Mouse (Mus musculus): ENCODE measurements at regions not wholly inside any gene's neighbourhood (a gene's known extent, or its start where the extent isn't known, plus 50 kb on each side); places are given as distances from the start of the nearest gene placed in this dataset.

DNA sequence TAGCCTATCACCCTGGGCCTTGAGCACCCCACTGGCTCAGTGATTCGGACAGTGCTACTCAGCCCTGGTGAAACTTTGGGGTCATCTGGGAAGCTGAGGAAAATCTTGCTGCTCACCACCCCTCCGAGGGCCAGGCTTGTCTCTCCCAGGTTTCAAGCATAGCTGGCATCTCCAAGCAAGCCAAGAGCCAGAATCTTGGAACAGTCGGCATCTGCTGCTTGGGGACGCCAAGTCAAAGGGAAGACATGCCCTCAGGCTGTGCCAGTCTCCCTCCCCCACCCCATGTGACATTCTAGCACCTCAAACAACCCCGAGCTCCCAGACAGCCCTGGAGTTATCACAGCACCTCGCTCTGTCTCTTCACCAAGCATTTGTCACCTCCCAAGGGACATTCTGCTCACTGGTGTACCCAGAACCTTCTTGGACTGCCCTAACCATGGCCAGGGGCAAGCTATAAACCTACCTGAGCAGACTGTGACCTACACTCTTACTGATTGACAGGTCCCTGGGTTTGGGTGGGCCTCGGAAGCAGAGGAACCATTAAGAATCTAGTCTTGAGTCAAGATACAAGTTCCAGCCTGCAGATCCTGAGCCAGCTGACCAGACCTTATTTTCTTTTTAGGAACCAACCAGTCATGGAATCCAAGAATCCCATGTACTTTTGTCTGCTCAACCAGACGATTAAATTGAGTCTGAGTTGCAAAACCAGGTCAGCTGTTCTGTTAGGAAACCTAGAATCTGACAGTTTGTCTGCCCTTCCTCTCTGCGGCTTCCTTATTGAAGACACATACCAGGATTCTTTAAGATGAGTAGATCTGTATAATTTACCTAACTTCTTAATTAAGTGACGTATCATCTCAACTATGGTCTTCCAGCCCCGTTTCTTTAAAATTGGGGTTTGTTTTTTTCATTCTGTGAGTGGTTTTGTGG is 83.0 kb upstream of the Otos start:
- TF ChIP-seq MEF2A (IDR thresholded peaks at IDR 0.05; ENCODE audit: borderline replicate concordance, low read depth, low read length) (no peak), POLR2A (IDR thresholded peaks at IDR 0.05; ENCODE audit: low read depth, low read length) (no peak), RAD21 (IDR thresholded peaks at IDR 0.05; ENCODE audit: low read depth, low read length) (no peak), USF2 (conservative IDR thresholded peaks at IDR 0.05; ENCODE audit: low read depth, low read length) (no peak), JUND (conservative IDR thresholded peaks at IDR 0.05; ENCODE audit: low read depth, low read length) (no peak), SIN3A (IDR thresholded peaks at IDR 0.05; ENCODE audit: low read length) (no peak)
- H3K4me3 ChIP-seq (replicated peaks in 1 of 3; ENCODE audit: low read depth in 2 of 3, low read length in 2 of 3, poor library complexity in 1 of 3) = no peak overlapping the region
- no peak for DNase-seq (ENCODE audit: extremely low read depth)
- H3K36me3 ChIP-seq (replicated peaks in 1 of 2; ENCODE audit: control insufficient read depth in 1 of 2, insufficient read depth in 1 of 2, low read length in 1 of 2) = no peaks in the 10 kb centered on the region
- dilution Hi-C loops (cut with MboI; ENCODE audit: extremely low pct_ligation_motif_present, extremely low pct_unique_long_range_greater_than_20kb, low sequenced_read_pairs) (no loop called here), in situ Hi-C loops (cut with MboI; ENCODE audit: low pct_ligation_motif_present, low pct_unique_long_range_greater_than_20kb, low sequenced_read_pairs) (no loop called here)
- H3K4me1 ChIP-seq (ENCODE audit: control insufficient read depth in 1 of 2, insufficient read depth in 2 of 2) = no peaks in the 10 kb centered on the region
- no peak overlapping the region for H3K27ac ChIP-seq (ENCODE audit: insufficient read depth, low read depth)
- no peak overlapping the region for H3K9ac ChIP-seq (ENCODE audit: insufficient read depth, low read depth)
- peaks cover 95% of the 10 kb centered on the region for H3K27me3 ChIP-seq (replicated peaks)
- H3K4me2 ChIP-seq (ENCODE audit: insufficient read depth, low read depth, poor library complexity, severe bottlenecking) = no peak overlapping the region
- no peaks in the 10 kb centered on the region for H3K9me3 ChIP-seq (replicated peaks; ENCODE audit: low read length)
- H3K79me2 ChIP-seq (replicated peaks; ENCODE audit: control insufficient read depth, extremely low read depth, insufficient read depth, poor library complexity, severe bottlenecking) = no peaks in the 10 kb centered on the region

DNA sequence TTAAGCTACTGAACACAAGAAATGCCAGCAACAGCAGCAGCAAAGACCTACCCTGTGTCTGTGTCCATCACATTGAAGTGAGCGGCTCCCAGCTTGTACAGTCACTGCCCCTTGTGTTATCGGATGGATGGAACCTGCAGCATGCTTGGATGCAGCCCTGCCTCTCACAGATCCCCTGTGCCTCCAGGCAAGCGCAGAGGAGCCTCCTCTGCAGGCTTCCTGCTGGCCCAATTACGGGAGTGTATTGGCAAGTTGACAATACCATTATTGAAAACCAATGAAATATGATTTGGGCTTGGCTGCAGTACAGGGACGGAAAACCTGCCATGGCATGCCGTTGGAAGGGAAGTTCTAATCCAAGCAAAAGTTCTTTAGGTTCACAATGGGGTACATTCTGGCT is 81.9 kb upstream of the Otos start:
- H3K36me3 ChIP-seq (replicated peaks in 1 of 2; ENCODE audit: control insufficient read depth in 1 of 2, insufficient read depth in 1 of 2, low read length in 1 of 2) = no peaks in the 10 kb centered on the region
- no peak for TF ChIP-seq ETS1 (conservative IDR thresholded peaks at IDR 0.05; ENCODE audit: low read depth, low read length)
- TF ChIP-seq IRF4 (IDR thresholded peaks at IDR 0.05; ENCODE audit: low read depth, low read length) = no peak
- TF ChIP-seq MAFK (IDR thresholded peaks at IDR 0.05; ENCODE audit: insufficient replicate concordance, low read length) = no peak
- TF ChIP-seq NRF1 (IDR thresholded peaks at IDR 0.05; ENCODE audit: low read depth, low read length) = no peak
- no peak for TF ChIP-seq ZC3H11A (IDR thresholded peaks at IDR 0.05; ENCODE audit: low read depth, low read length)
- TF ChIP-seq GABPA (IDR thresholded peaks at IDR 0.05; ENCODE audit: insufficient replicate concordance, low read depth, low read length) = no peak
- TF ChIP-seq MAZ (IDR thresholded peaks at IDR 0.05; ENCODE audit: low read depth, low read length) = no peak
- TF ChIP-seq E2F4 (IDR thresholded peaks at IDR 0.05; ENCODE audit: insufficient replicate concordance, low read depth, low read length) = no peak
- no peak for TF ChIP-seq POLR2AphosphoS2 (IDR thresholded peaks at IDR 0.05; ENCODE audit: low read depth, low read length)
- TF ChIP-seq PAX5 (IDR thresholded peaks at IDR 0.05; ENCODE audit: low read length) = no peak
- no peak for TF ChIP-seq RAD21 (IDR thresholded peaks at IDR 0.05; ENCODE audit: low read depth, low read length)
- no peak for TF ChIP-seq MEF2A (IDR thresholded peaks at IDR 0.05; ENCODE audit: borderline replicate concordance, low read depth, low read length)
- TF ChIP-seq SMC3 (IDR thresholded peaks at IDR 0.05; ENCODE audit: low read depth, low read length) = no peak
- no peak for TF ChIP-seq USF1 (IDR thresholded peaks at IDR 0.05; ENCODE audit: low read depth, low read length)
- no peak for TF ChIP-seq HCFC1 (IDR thresholded peaks at IDR 0.05; ENCODE audit: low read depth, low read length)
- no peak for TF ChIP-seq JUND (conservative IDR thresholded peaks at IDR 0.05; ENCODE audit: low read depth, low read length)
- no peak for TF ChIP-seq CHD1 (IDR thresholded peaks at IDR 0.05; ENCODE audit: low read depth, low read length)
- no peak for TF ChIP-seq MAX (IDR thresholded peaks at IDR 0.05; ENCODE audit: low read length)
- no peak for TF ChIP-seq JUN (IDR thresholded peaks at IDR 0.05; ENCODE audit: insufficient read depth, low read depth, low read length)
- TF ChIP-seq RCOR1 (conservative IDR thresholded peaks at IDR 0.05; ENCODE audit: low read depth, low read length) = no peak
- H3K9ac ChIP-seq (ENCODE audit: insufficient read depth, low read depth) = no peak overlapping the region
- in situ Hi-C loops (cut with MboI; ENCODE audit: low pct_ligation_motif_present, low pct_unique_long_range_greater_than_20kb, low sequenced_read_pairs) = no loop called here
- no peak for DNase-seq (ENCODE audit: extremely low read depth)
- no peaks in the 10 kb centered on the region for H3K9me3 ChIP-seq (replicated peaks; ENCODE audit: low read length)
- H3K4me3 ChIP-seq (replicated peaks in 1 of 3; ENCODE audit: low read depth in 2 of 3, low read length in 2 of 3, poor library complexity in 1 of 3) = no peak overlapping the region
- no peaks in the 10 kb centered on the region for H3K79me2 ChIP-seq (replicated peaks; ENCODE audit: control insufficient read depth, extremely low read depth, insufficient read depth, poor library complexity, severe bottlenecking)
- dilution Hi-C loops (cut with MboI; ENCODE audit: extremely low pct_ligation_motif_present, extremely low pct_unique_long_range_greater_than_20kb, low sequenced_read_pairs) = no loop called here
- no peak overlapping the region for H3K27ac ChIP-seq (ENCODE audit: insufficient read depth, low read depth)
- no peaks in the 10 kb centered on the region for H3K4me1 ChIP-seq (ENCODE audit: control insufficient read depth in 1 of 2, insufficient read depth in 2 of 2)
- H3K27me3 ChIP-seq (replicated peaks) = peaks cover 96% of the 10 kb centered on the region
- no peak overlapping the region for H3K4me2 ChIP-seq (ENCODE audit: insufficient read depth, low read depth, poor library complexity, severe bottlenecking)
